Mouse (Mus musculus) stomach, postnatal 0 days (tissue): ENCODE measurements at regions not wholly inside any gene's neighbourhood (a gene's known extent, or its start where the extent isn't known, plus 50 kb on each side); places are given as distances from the start of the nearest gene placed in this dataset.

Experiments used
- ATAC-seq: fragments of 200-750 bp; cut with Nextera tagmentation; 2 replicates; pipeline ENCODE4 v1.8.0; 2017; ENCODE audit not compliant: low FRiP score, low TSS enrichment
- DNase-seq: peaks from one replicate; pipeline ENCODE4 v3.0.0-alpha.2; 2016; ENCODE audit warnings: low spot score
- H3K27ac ChIP-seq: fragments of 300-500 bp; sonication (generic); replicated peaks from 2 replicates; pipeline ENCODE4 v1.5.1; 2014; ENCODE audit warnings: mild to moderate bottlenecking, control low read depth
- H3K27me3 ChIP-seq: fragments of 300-500 bp; sonication (generic); 2 replicates; pipeline ENCODE4 v1.6.1; 2014; ENCODE audit warnings: low read length; ENCODE audit not compliant: control insufficient read depth, insufficient read depth
- H3K36me3 ChIP-seq: fragments of 300-500 bp; sonication (generic); 2 replicates; pipeline ENCODE4 v1.6.1; 2014; ENCODE audit warnings: low read length, mixed read lengths; ENCODE audit not compliant: control insufficient read depth, insufficient read depth
- H3K4me1 ChIP-seq: fragments of 300-500 bp; sonication (generic); replicated peaks from 2 replicates; pipeline ENCODE4 v1.6.1; 2014; ENCODE audit warnings: antibody characterized with exemption; ENCODE audit not compliant: control insufficient read depth, insufficient read depth
- H3K4me2 ChIP-seq: fragments of 300-500 bp; sonication (generic); replicated peaks from 2 replicates; pipeline ENCODE4 v1.6.1; 2014; ENCODE audit warnings: low read depth, mild to moderate bottlenecking, control low read depth, moderate library complexity
- H3K4me3 ChIP-seq: fragments of 300-500 bp; sonication (generic); 2 replicates; pipeline ENCODE4 v1.5.1; 2014; ENCODE audit warnings: low read depth, low read length, control low read depth
- H3K9ac ChIP-seq: fragments of 300-500 bp; sonication (generic); 2 replicates; pipeline ENCODE4 v1.6.1; 2014; ENCODE audit warnings: mild to moderate bottlenecking, low read length, control low read depth, mixed read lengths
- H3K9me3 ChIP-seq: fragments of 300-500 bp; sonication (generic); 2 replicates; pipeline ENCODE4 v1.6.1; 2016; ENCODE audit warnings: low read length; ENCODE audit not compliant: control insufficient read depth
- CTCF ChIP-seq: IDR thresholded peaks from 2 replicates; pipeline ENCODE4 v1.5.1; 2016; ENCODE audit warnings: antibody characterized with exemption, low read depth, mild to moderate bottlenecking, moderate library complexity
- EP300 ChIP-seq: optimal IDR thresholded peaks from 2 replicates; pipeline ENCODE3; 2016; ENCODE audit warnings: antibody characterized with exemption
- WGBS: fragments of 180-500 bp; shearing (Covaris S2); extraction: QIAGEN DNeasy Blood & Tissue Kit; methylation state at CpG from one replicate; pipeline ENCODE4 v1.1.7; 2014; 5-methylcytosine and 5-hydroxymethylcytosine counted together

GRCm38 (mm10) chr17:85889746-85890532 lies 201.9 kb upstream of the Six2 start:
- DNase-seq, result no peak
- no peaks in the 10 kb centered on the region for H3K36me3 ChIP-seq
- no peaks in the 10 kb centered on the region for H3K27me3 ChIP-seq
- H3K4me3 ChIP-seq, result no peak overlapping the region
- WGBS, result 86% methylated on average over 18 of the region's 18 CpGs
- TF ChIP-seq CTCF (no peak), EP300 (no peak)
- H3K9me3 ChIP-seq, result no peaks in the 10 kb centered on the region
- no peak overlapping the region for H3K27ac ChIP-seq
- no peak overlapping the region for H3K4me2 ChIP-seq
- no peaks in the 10 kb centered on the region for H3K4me1 ChIP-seq
- no peak overlapping the region for H3K9ac ChIP-seq
- ATAC-seq, result no peak

GRCm38 (mm10) chr17:85888568-85889398 lies 200.7 kb upstream of the Six2 start:
- DNase-seq, result no peak
- Histone ChIP-seq H3K4me1 (no peaks in the 10 kb centered on the region), H3K27me3 (no peaks in the 10 kb centered on the region), H3K9me3 (no peaks in the 10 kb centered on the region), H3K27ac (no peak overlapping the region), H3K36me3 (no peaks in the 10 kb centered on the region), H3K4me2 (no peak overlapping the region), H3K4me3 (no peak overlapping the region), H3K9ac (no peak overlapping the region)
- 87% methylated on average over 10 of the region's 10 CpGs for WGBS
- no peak for ATAC-seq
- no peak for TF ChIP-seq CTCF
- no peak for TF ChIP-seq EP300

GRCm38 (mm10) chr17:85886675-85887074 lies 198.6 kb upstream of the Six2 start:
- H3K4me2 ChIP-seq, result no peak overlapping the region
- no peaks in the 10 kb centered on the region for H3K36me3 ChIP-seq
- H3K4me1 ChIP-seq, result no peaks in the 10 kb centered on the region
- TF ChIP-seq EP300, result no peak
- no peak for TF ChIP-seq CTCF
- no peak for DNase-seq
- no peak overlapping the region for H3K9ac ChIP-seq
- H3K4me3 ChIP-seq, result no peak overlapping the region
- ATAC-seq, result no peak
- WGBS, result 50% methylated on average over 6 of the region's 6 CpGs
- no peaks in the 10 kb centered on the region for H3K9me3 ChIP-seq
- no peak overlapping the region for H3K27ac ChIP-seq
- H3K27me3 ChIP-seq, result no peaks in the 10 kb centered on the region

- no peak overlapping the region for H3K4me3 ChIP-seq
- no peak overlapping the region for H3K4me2 ChIP-seq
- no peaks in the 10 kb centered on the region for H3K9me3 ChIP-seq
- DNase-seq, result no peak
- H3K27me3 ChIP-seq, result no peaks in the 10 kb centered on the region
- TF ChIP-seq EP300, result no peak
- no peaks in the 10 kb centered on the region for H3K36me3 ChIP-seq
- H3K4me1 ChIP-seq, result no peaks in the 10 kb centered on the region
- 23% methylated on average over 4 of the region's 4 CpGs for WGBS
- no peak overlapping the region for H3K9ac ChIP-seq
- no peak for ATAC-seq
- no peak overlapping the region for H3K27ac ChIP-seq
These were observed 198.2 kb upstream of the Six2 start for GRCm38 (mm10) chr17:85886237-85886636.

- H3K4me3 ChIP-seq, result no peak overlapping the region
- ATAC-seq, result no peak
- no peak overlapping the region for H3K9ac ChIP-seq
- no peaks in the 10 kb centered on the region for H3K27me3 ChIP-seq
- no peak overlapping the region for H3K4me2 ChIP-seq
- H3K9me3 ChIP-seq, result no peaks in the 10 kb centered on the region
- DNase-seq, result no peak
- TF ChIP-seq CTCF, result no peak
- no peak for TF ChIP-seq EP300
- no peaks in the 10 kb centered on the region for H3K4me1 ChIP-seq
- H3K36me3 ChIP-seq, result no peaks in the 10 kb centered on the region
- 43% methylated on average over 8 of the region's 8 CpGs for WGBS
- H3K27ac ChIP-seq, result no peak overlapping the region
These were observed 193.6 kb upstream of the Six2 start for GRCm38 (mm10) chr17:85881636-85882170.

- Histone ChIP-seq H3K9me3 (no peaks in the 10 kb centered on the region), H3K9ac (no peak overlapping the region), H3K4me2 (no peak overlapping the region), H3K36me3 (no peaks in the 10 kb centered on the region), H3K4me1 (no peaks in the 10 kb centered on the region), H3K27me3 (no peaks in the 10 kb centered on the region), H3K27ac (no peak overlapping the region), H3K4me3 (no peak overlapping the region)
- WGBS, result 46% methylated on average over 5 of the region's 5 CpGs
- DNase-seq, result no peak
- ATAC-seq, result no peak
- no peak for TF ChIP-seq EP300
- no peak for TF ChIP-seq CTCF
These were observed 193.0 kb upstream of the Six2 start for GRCm38 (mm10) chr17:85881046-85881445.
